Mouse (Mus musculus) adrenal gland, adult 2 months (tissue): Measurements from ENCODE around the gene Polr3g. TPM values are rescaled to one million over a fixed set of nuclear protein-coding genes. Genes with fewer than 3 reads are reported as not detected.
"Not testable (repeated sequence)": the region's sequence is repeated elsewhere in the genome, so short reads cannot be mapped to it uniquely, and the experiment has no call there.

Experiments
- DNase-seq: peaks from one replicate; pipeline ENCODE4 v3.0.0; 2021
- long read RNA-seq: library from polyadenylated mRNA; stranded (forward); transcript quantifications from one replicate; pipeline ENCODE4 v2.0.0, GENCODE M21; 2021
- polyA plus RNA-seq: library from polyadenylated mRNA; depleted of rRNA; stranded (reverse); fragments of >200 nt; gene quantifications from 2 replicates; pipeline ENCODE4 v1.2.3, GENCODE M21; 2012; rRNA removed
- total RNA-seq, 2 experiments: library from RNA; stranded (reverse); gene quantifications; 2 replicates each; pipeline ENCODE4 v1.2.3; 2021

The Polr3g gene
- 1 to 10 TPM; 4.5 to 6.6 TPM for total RNA-seq
- polyA plus RNA-seq = 1.4 TPM in 2 replicates
- long read RNA-seq, partial matches to known transcripts = 0 of 3 reads
- long read RNA-seq, other reads (novel, unspliced or antisense) = 0 of 3 reads

DNA sequence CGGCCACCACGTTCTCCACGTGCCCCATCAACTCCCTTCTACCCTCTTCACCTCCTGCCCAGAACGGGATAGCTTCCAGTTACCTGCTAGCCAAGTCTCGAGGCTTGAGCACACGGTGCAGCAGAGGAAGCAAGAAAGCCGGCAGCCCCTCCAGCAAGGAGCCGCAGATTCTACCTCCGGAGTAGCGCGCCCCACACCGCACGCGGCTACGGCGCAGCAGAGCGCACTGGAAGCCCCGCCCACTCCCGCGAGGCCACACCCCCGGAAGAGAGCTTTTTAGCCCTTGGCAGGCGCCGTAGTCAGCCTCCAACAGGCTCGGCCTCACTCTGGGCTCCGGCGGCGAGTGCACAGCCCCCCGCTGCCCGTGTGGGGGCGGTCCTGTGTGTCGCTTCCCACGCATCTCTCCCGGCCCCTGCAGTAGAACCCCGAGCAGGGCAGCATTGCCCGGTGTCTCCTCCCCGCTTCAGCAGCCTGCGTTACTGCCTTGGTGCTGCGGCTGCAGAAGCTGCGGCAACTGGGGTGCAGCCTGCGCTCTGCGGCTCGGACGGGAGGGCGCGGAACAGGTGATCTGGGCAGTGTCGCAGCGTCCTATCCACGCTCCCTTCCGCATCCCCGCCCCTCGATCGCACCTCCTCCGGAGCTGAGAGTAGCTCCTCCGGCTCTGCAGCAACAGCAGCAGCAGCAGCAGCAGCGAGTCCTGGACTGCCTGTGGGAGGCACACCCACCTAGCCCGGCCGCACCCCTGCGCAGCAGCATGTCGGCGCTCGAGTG lies at the start of gene Polr3g, which contains the start of gene Mblac2:
Polr3g (minus strand) TSS at position 239 of the 771 bp plus-strand sequence.
Mblac2 (plus strand) TSS at position 567 of the 771 bp plus-strand sequence.
- DNase-seq = peak; percentile 98

DNA sequence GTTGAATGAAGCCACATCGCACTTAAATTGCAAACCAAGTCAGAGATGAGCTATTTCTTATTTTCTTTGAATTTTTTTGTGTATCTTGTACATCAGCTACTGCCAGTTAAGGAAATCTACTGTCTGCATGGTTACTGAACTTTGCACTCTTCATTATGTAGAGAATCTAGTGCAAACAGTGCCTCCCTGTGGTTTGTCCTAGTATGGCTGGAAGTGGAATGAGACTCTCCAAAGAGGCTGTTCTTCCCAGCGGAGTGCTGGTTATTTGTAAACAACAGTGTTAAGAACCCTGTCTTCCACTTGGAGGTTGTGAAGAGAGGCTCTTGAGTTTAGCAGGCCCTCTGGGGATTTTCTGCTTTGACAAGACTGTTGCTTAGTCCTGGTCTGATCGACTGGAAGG lies 49.6 kb upstream of the Polr3g start:
- peak; percentile 50 for DNase-seq

DNA sequence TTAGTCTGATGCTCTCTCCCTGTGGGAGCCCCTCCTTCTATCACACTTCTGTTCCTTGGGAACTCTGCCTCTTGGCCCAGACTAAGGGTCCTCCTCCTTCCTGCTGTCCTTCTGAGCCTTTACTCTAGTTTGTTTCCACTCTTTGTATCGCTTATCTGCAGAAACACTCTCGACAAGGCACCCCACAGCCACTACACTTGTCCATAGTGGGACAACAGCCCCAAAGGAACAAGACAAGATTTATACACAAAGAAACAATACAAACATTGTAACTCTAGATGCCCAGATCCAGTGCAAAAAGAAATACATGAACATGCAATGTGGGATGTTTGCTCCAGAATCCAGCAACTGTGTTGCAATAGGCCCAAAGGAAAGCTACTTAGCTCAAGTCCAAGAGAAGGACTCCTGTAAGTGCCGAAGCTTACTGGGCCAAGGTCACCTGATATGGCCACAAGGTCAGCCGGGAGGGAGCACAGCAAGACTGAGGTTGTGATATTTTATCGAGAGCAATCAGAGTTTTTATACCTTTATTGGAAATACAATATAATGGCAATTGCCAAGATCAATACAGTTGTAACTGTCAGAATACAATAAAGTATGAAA lies 46.3 kb upstream of the Polr3g start:
- DNase-seq = peak; percentile 64

DNA sequence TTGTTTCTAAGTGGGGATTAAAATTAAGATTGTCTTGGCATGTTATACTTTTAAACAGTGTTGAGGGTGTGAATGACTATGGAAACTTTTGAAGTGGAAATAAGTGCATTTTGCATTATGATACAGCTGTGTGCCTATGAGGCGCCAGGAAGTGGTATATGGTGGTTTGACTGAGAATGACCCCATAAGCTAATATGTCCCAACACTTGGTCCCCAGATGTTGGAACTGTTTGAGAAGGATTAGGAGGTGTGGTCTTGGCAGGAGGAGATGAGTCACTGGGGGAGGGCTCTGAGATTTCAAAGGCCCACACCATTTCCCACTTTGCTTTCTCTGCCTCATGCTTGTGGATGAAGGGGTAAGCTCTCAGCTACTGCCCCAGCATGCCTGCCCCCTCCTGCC lies 44.5 kb upstream of the Polr3g start:
- DNase-seq = no peak

DNA sequence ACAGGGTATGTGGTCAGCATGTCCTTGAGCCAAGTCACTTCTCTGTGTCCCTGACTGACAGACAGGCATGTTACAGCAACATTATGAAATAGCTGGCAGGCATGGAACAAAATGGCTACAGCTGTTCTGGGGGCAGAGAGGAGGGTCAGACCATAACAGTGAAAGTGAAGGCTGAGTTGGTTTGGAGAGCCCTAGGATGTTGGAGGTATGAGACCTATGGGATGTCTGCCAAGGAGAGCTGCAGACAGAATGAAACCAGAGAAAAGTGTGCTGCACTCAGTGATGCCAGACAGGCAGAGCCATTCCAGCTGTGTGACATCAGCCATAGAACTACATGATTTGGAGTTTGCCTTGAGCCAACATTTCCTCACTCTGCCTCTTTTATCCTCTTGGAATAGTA lies 44.1 kb upstream of the Polr3g start:
- peak; percentile 40 for DNase-seq

DNA sequence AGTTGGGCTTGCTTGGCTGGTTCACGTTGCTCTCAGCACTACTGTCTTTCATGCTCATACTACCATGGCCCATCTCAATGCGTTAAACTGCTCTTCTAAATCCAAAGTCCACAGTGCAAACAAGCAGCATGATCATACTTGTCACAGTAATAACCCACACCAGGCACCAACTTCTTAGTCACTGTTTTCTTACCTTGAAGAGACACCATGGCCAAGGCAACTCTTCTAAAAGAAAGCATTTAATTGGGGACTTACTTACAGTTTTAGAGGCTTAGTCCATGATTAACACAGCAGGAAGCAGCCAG lies 33.2 kb upstream of the Polr3g start:
- DNase-seq = no peak

DNA sequence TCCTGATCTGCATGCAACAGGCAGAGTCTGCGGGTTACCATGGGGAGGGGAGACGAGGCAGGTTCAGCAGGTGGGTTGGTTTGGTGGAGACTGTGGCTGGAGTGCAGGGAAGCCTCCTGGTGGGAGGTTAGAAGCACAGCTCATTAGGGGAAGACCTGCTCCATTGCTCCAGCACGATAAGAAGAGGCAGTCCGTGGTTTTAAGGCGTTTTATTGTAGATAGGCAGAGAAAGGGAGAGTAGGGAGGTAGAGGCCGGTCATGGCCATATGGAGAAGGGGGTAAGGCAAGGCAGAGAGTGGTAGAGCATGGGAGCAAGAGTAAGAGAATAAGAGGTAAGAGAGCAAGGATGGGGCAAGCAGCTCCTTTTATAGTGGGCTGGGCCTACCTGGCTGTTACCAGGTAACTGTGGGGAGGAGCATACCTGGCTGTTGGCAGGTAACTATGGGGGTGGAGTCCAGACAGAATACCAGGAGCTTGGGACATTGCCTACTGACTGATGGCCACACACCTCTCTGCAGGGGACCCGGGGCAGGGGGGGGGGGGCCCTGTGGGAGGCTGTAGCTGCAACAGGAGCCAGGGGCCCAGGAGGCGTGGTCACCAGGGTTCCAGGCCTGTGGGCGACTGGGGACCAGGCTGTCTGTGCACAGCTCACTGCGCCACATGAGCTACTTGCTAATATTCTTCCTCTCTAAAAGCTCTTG lies 32.7 kb upstream of the Polr3g start:
- DNase-seq = no peak

DNA sequence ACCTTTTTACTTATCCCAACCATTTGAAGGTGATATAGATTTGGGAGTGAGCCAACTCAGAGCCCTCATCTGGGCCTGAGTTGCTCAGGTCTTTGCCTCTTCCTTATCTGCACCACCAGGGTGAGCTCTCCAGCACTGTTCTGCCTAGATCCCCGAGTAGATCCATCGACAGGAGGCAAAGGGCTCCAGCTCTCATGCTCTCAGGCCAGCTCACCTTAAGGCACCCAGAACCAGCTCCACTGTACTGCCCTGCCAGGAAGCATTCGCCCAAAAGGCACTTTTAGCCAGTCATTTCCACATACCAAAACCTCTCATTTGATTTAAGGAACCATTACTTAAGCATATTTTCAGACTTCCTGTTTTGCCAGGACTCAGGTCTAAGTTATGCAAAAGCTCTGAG lies 30.1 kb upstream of the Polr3g start:
- DNase-seq = no peak

DNA sequence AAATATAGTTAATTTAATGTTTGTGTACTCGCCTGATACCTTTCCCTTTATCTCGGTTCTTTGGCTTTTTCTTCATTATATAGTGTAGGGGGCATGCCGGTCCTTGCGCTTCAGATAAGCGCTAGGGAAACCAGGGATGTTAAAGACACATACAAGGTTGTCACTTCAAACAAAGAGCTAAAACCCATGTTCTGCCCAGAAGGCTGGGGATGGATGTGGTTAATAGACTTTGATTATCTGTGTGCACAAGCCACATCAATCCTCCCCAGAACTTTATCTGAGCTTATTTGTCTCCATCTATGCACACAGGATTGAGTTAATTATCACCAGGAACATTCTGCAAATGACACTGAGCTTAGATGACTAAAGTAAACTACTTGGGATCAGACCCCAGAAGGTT lies 25.8 kb upstream of the Polr3g start:
- DNase-seq = no peak

DNA sequence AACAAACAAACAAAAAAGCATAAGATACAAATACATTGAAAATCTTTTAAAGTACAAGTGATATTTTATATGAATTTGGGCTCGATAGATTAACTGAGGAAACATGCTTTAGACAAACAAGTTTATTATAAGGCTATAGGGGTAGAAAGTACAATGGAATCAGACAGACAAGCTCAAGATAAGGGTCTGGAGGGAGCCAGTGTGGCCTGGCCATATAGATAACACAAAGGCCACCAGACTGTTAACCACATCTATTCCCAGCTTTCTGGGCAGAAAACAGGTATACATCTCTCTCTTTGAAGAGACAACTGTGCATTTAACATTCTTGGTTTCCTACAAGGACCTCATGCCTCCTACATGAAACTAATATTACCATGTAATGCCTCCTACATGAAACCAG lies 19.5 kb upstream of the Polr3g start:
- DNase-seq = no peak

DNA sequence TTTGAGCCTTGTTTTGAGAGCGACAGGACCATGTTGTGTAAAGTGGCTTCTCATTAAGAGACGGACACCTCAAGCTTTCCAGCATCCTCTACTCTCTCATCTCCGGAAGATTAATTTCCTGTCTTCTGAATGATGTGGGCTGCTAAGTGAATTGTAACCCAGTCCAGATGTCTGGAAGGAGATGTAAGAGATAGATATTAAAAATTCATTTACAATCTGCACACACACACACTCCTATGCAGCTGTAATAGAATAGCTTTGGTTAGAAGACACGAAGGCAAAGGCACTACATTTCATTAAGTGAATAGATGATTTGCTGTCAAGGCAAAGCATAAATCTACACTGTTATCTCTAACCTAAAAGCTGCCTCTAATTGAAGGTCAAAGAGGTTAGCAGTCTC lies 18.3 kb upstream of the Polr3g start:
- no peak for DNase-seq

DNA sequence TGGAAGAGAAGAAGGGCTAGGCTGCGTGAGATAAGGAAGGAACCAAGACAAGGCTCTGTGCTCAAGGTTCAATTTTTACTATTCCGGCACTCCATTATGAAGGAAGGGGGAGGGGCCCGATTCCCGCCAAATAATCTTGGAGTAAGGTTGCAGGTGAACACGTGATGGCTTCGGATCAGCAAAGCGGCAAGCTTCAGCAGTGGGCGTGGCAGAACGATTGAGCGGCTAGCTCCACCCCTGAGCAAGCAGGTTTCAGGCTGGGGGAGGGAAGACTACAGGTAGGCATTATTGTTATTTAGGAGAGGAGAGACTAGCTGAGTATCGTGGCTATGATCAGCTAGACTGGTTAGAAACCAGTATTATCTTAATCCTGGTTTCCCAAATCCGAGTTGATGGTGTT lies 17.3 kb upstream of the Polr3g start:
- not testable (repeated sequence) for DNase-seq

DNA sequence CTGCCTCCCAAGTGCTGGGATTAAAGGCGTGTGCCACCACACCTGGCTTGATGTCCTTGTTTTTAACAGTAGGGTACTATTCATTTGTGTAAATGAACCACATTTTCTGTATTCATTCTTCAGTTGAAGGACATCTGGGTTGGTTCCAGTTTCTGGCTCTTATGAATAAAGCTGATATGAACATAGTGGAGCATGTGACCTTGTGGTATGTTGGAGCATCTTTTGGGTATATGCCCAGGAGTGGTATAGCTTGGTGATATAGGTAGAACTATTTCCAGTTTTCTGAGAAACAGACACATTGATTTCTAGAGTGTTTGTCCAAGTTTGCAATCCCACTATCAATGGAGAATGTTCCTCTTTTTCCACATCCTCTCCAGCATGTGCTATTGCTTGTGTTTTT lies 3.1 kb upstream of the Polr3g start:
- DNase-seq = no peak

DNA sequence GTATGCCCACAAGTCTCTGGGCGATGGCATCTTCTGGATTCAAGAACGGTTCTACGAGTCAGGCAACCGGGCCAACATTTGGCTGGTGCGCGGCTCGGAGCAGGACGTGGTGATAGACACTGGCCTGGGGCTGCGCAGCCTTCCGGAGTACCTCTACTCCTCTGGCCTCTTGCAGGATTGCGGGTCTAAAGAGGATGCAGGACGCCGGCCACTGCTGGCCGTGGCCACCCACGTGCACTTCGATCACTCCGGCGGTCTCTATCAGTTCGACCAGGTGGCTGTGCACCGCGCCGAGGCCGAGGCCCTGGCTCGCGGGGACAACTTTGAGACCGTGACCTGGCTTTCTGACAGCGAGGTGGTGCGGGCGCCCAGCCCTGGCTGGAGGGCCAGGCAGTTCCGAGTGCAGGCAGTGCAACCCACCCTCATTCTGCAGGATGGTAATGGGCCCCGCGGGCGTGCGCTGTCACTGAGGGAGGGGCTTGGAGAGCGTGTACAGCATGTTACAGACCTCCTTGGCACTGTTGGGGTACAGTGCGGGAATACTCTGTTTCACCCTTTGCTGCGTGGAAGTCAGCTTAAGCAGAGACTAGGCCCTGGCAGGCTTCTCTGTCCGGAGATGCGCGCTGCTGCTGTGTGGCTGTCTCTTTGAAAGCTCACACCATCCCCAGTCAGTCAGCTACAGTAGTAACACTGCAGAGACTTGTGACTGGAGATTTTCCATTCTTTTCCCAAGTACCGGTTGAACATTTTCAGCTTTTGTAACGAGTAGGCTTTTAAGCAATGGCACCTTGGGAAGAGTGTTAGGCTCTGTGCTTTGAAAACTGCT lies 946 bp upstream of the Polr3g start:
- no peak for DNase-seq

DNA sequence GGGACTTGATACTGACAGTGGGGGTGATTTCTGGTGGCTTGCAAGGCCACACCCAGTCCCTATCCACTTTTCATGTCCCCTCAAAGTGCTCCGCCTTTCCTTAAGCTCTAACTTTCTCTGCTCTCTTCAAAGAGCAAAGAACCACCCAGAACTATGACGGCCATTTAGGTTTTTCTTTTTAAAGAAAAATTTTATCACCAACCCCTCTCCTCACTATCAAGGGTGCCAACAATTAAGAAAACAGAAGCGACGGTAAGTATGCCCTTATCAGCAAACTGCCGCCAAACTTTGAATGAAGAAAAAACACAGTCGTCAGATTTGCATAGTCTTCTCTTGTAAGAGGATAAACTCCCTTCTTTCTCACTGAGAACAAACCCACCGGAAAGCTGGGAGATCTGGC lies 547 bp downstream of the Polr3g start:
- no peak for DNase-seq

DNA sequence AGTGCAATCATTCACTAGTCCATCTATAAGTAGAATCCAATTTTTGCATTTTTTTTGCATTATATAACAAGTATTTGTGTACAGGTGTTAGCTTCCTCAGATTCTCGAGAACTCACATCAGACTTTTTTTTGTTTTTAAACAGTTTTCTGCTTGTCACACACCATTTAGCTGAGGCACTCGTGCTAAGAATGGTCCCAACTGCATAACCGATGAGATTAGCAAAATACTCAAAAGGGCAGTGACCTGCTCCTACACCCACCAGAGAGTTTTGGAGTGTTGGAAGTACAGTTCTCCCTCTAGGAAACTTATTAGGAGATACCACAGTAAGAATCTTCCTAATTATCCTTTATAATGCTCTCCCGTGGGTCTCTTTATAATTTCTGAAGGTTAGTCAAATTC lies 1.0 kb downstream of the Polr3g start:
- no peak for DNase-seq

DNA sequence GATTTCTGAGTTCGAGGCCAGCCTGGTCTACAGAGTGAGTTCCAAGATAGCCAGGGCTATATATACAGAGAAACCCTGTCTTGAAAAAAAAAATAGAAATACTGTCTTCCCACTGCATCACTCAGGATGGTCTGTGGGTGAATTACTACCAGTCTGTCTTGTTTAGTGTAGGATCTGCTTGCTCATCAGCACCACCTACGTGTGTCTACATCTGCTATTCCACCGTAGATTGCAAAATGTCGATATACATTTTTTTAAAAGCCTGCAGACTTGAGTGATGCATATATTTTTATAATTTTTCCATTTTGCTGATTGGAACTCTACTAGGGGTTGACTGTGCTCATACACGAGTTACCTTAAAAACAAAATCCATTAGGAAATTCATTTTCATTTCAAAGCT lies 4.5 kb downstream of the Polr3g start:
- no peak for DNase-seq

DNA sequence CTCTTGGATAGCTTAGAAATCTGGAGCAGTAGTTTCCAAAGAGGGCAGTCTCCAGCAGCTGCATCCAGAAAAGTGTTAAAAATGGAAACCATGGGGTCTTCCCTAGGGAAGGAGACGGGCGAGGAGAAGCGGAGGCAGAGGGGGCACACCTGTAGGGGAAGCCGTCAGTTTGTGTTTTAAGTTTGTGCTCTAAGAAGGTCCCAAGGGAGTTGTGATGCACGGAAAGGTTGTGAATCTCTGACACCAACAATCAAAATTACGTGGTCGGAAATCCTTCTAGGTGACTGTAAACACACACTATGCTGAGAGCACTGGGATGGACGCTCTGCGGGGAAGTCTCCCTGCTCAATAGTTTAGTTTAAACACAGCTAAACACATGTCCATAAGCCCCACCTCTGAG lies 7.2 kb downstream of the Polr3g start:
- no peak for DNase-seq

DNA sequence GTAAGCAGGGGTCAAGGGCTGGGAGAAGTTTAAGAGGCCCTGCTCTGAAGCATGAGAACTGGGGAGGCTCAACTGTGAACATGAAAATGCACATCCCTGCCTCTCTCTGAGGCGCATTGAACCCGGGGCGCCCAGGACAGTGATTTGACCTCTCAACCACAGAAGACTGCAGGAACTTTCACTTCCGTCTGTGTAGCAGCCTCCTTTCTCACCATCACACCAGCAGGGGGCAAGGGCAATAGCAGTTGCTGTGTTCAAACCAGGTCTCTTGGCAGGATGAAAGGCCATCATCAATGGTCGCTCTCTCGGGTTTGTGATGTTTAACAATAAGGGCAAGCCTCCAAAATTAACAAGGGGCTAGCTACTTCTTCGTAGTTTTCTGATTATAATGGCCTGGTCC lies 7.7 kb downstream of the Polr3g start:
- no peak for DNase-seq

DNA sequence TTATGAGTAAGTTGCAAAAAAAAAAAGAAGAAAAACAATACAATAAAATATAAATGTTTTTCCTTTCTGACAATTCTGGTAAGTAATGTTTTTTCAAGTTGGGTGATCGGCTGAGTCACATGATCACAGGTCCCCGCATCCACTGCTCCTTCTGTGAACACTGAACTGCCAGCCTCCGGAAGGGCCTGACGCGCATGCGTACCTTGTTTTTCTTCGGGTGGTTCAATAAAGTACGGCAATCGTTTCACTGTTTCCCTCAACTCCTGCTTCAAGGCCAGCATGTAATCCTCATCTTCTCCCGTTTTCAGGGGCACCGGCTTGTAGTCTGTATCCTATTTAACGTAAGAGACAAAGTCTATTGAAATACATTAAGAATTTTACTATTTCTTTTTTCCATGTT lies 16.4 kb downstream of the Polr3g start:
- DNase-seq = no peak

DNA sequence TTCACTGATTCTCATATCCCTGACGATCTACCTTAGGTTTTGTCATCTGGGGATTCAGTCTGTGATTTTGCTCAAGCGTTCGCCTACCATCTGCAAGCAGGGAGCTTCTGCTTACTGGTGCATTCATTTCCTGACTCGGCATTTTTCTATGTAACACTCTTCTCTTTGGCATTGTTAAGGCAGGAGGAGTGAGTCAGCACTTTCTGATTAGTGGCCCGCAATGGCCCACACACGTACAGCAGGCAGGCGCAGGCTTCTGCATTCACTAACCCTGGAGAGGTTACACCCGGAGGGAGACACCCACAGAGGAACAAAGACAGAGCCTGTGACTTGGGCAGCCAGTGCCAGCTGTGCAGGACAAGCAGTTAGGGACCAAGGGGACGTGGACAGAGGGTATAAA lies 19.2 kb downstream of the Polr3g start:
- DNase-seq = peak; percentile 29

DNA sequence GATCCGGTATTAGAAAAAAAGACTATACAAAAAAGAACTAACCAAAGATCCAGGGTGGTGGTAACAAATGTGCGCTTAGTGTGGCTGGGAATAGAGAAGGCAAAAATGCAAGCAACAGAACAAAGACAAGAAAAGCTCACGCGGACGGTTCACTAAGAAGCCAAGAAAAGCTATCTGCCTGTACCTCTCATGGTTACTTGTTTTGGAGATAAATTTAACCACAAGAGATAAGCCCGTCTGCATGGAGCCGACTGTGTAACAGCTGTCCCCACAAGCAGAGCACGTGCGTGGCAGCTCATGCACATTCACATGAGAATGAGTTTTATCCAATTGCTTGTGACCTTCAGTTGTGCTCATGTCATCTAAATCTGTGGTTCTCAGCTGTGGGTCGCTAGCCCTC lies 20.3 kb downstream of the Polr3g start:
- peak; percentile 14 for DNase-seq
